1 mouse cellular context compared by ENCODE assay signal in the genomic region with DNA sequence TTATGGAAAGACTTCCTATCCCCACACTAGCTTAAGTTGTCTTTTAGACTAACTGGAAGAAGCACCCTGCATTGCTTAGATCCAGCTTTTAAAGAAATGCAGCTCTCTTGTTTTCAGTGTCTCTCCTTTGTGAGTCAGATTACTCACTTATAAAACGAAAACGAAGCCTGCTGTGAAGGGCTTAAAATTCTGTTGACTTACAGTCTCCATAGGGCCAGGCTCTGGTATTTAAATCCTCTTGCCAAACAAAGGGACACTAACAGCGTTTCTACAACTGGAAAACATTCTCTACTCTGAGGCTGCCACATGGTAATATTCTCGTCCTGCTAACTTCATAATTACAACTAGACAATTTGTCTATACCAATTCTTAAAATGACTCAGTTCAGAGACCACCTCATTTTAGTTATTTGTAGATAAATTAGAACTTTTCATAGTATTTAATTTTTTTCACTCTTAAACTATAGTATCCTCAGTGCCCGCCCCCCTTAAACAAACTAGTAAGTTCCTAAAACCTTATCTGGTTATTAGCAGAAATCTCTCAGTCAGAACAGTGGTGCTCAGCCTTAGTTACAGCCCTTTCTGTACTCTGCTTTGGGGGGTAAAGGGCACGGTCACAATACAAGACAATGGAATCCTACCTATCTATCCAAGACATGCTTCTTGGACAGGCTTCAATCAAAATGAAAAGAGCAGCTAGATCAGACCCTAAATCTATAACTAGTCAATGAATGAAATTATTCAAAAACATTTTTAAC.
TF ChIP-seq lines count a peak whose summit lies in the region.

No protein-coding gene starts in this region.

TF ChIP-seq in MEL, 35 proteins besides CTCF, POLR2A, EP300 and RAD21 (continued from another document):
- TF ChIP-seq USF1 (IDR thresholded peaks at IDR 0.05; ENCODE audit: low read depth, low read length) (no peak), MEF2A (IDR thresholded peaks at IDR 0.05; ENCODE audit: extremely low read depth, insufficient replicate concordance, low read depth, low read length, poor library complexity, severe bottlenecking) (no peak)
